Mouse (Mus musculus) G1E-ER4 (cell line): ENCODE data around the gene Akap1. TPM values are rescaled to one million over a fixed set of nuclear protein-coding genes. Genes with fewer than 3 reads are reported as not detected.

ENCODE experiments used
- GATA1 ChIP-seq: IDR thresholded peaks from one replicate; pipeline ENCODE4 v1.8.0; 2012; ENCODE audit warnings: low read length, inconsistent platforms
- polyA plus RNA-seq: library from polyadenylated mRNA; stranded (reverse); fragments of >175 nt; gene quantifications from 2 replicates; pipeline ENCODE4 v1.2.3, GENCODE M21; 2012

Akap1 gene
- polyA plus RNA-seq, 1 experiment = 16.2 TPM

- TF ChIP-seq GATA1 = no peak
These were observed 15.8 kb downstream of the Akap1 start for GRCm38 (mm10) chr11:88848590-88848989.

GRCm38 (mm10) chr11:88847281-88848006 is 16.9 kb downstream of the Akap1 start:
- no peak for TF ChIP-seq GATA1

- no peak for TF ChIP-seq GATA1
These were observed 20.0 kb downstream of the Akap1 start for GRCm38 (mm10) chr11:88844384-88844783.

GRCm38 (mm10) chr11:88843305-88843704 is 21.1 kb downstream of the Akap1 start:
- TF ChIP-seq GATA1 = no peak

- no peak for TF ChIP-seq GATA1
These were observed 21.9 kb downstream of the Akap1 start for GRCm38 (mm10) chr11:88842315-88842975.

- no peak for TF ChIP-seq GATA1
These were observed 23.0 kb downstream of the Akap1 start for GRCm38 (mm10) chr11:88841406-88841805.

GRCm38 (mm10) chr11:88840724-88841350 is 23.5 kb downstream of the Akap1 start:
- no peak for TF ChIP-seq GATA1

- no peak for TF ChIP-seq GATA1
These were observed 24.1 kb downstream of the Akap1 start for GRCm38 (mm10) chr11:88840292-88840691.

GRCm38 (mm10) chr11:88839379-88839778 is 25.0 kb downstream of the Akap1 start:
- TF ChIP-seq GATA1 = no peak

GRCm38 (mm10) chr11:88838630-88839029 is 25.8 kb downstream of the Akap1 start:
- TF ChIP-seq GATA1 = no peak

GRCm38 (mm10) chr11:88834606-88835005 is 29.8 kb downstream of the Akap1 start:
- TF ChIP-seq GATA1 = no peak

- TF ChIP-seq GATA1 = no peak
These were observed 30.3 kb downstream of the Akap1 start for GRCm38 (mm10) chr11:88834134-88834533.

- TF ChIP-seq GATA1 = no peak
These were observed 31.3 kb downstream of the Akap1 start for GRCm38 (mm10) chr11:88833099-88833498.

GRCm38 (mm10) chr11:88830257-88830804 is 34.1 kb downstream of the Akap1 start:
- no peak for TF ChIP-seq GATA1

- TF ChIP-seq GATA1 = no peak
These were observed 35.9 kb downstream of the Akap1 start for GRCm38 (mm10) chr11:88828528-88828927.

- no peak for TF ChIP-seq GATA1
These were observed 38.5 kb downstream of the Akap1 start for GRCm38 (mm10) chr11:88825909-88826308.
